Mouse (Mus musculus) c-Kit-negative CD71-positive TER-119-positive erythroid progenitor cells, embryonic 14.5 days (primary cell): ENCODE measurements around the gene Prok1.

Source experiments
- DNase-seq: peaks from one replicate; pipeline ENCODE4 v3.0.0-alpha.2; 2013; ENCODE audit warnings: low read depth, low spot score

Prok1 gene

DNA sequence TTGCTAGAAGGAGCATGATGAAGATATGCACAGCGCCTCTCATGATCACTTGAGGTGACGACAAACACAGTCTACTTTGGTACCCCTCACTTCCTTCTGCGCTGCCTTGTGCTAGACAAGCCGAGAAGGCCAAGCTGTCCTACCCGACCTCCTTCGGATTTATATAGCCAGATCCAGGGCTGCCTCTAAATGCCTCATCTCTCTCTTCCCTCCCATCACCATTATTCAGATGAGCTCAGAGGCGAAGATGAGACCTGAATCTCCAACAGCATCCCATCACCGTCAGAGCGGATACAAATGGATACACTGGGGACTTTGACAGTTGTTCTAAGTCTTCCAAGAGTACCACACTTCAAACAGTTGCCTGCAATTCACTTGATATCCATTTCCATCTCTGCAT, at the start of gene Prok1:
Prok1 (minus strand) TSS at position 101 of the 400 bp plus-strand sequence.
- DNase-seq: no peak

DNA sequence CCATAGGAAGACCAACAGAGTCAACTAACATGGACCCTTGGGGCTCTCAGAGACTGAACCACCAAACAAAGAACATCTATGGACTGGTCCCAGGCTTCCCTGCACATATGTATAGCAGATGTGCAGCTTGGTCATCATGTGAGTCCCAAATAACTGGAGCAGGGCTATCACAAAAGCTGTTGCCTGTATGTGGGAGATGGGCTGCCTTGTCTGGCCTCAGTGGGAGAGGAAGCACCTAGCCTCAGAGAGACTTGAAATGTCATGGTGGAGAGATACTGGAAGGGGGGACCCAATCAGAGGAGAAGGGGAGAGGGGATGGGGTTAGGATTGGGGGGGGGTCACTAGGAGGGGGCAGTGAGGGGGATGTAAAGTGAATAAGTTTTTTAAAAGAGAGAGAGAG, 47.8 kb upstream of the Prok1 start:
- DNase-seq: no peak

DNA sequence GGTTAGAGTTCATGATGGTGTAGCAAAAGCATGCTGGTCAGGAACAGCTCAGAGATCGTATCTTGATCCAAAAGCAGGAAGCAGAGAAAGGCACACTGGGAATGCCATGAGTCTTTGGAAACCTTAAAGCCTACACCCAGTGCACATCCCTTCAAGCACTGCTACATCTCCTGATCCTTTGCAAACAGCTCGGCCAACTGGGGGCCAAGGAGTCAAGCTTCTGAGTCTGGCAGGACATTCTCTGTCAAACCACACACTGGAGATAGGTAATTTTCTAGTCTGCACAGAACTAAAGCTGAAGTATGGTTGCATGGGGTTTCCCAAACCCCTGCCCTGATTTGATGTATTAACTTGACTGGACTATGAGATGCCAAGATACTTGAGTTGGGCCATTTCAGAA, 46.6 kb upstream of the Prok1 start:
- no peak for DNase-seq

DNA sequence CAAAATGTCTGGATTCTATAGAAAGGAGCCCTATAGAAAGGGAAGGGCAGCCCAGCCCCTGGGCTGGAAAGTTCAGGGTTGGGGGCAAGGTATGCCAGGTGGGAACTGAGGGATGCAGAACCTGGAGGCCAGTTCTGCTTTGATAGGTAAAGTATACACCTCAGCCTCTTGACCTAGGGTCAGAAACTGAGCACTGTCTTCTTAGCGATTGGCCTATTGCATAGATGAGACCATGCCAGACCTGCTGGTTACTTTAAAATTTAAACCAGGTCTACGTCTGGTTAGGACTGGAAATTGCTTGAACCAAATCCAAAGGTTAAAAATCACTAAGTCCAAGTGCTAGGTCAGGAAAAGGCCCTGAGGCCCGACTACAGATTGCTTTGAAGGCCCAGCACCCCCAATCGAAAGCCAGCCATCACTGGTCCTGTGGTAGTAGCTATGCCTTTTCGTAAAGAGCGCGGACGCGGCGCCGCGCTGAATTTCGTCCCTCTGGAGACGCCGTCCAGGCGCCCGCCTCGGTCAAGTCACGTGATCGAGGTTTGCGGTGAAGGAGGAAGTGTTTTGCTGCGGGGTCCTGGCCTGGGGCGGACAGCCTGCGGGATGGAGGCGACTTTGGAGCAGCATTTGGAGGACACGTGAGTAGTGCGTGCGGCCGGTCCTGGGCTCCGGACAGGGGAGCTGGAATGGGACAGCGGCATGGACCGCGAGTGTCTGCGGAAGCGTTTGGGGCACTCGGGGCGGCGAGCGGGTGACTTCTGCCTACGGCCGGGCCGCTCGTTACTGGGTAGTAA, 39.2 kb upstream of the Prok1 start, which contains the start of gene Lamtor5:
Lamtor5 (plus strand) TSS at position 380 of the 791 bp plus-strand sequence.
- DNase-seq: peak; percentile 77

DNA sequence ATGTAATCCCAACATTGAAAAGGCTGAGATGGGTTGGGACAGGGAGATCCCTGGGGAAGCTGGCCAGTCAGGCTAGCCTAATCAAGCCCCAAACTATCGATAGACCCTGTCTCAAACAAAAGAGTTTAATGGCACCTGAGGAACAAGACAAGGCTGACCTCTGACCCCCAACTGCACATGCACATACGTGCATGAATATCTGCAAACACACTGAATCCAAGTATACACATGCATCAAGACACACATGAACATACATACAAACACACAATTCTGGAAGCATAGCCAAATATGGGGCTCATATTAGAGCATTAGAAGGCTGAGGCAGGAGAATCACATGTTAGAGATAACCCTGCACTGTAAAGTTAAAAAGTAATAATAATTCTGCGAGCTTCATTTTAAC, 37.1 kb upstream of the Prok1 start:
- no peak for DNase-seq

DNA sequence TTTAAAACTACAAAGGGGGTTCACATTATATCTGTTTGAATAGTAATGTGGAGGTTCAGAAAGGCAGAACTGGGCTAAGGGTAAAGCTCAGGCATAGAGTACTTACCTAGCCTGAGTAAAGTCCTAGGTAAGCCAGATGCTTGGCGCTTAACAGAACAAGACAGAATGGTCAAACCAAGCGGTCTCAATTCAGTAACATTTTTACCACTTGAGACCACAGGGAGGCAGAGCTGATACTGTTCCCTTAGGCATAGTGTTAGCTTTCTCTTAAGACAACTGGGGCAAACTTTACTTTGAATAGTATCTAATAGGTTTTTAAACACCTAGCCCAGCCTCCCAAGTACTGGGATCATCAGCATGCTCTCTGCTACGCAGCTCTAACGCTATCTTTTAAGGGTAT, 36.5 kb upstream of the Prok1 start:
- no peak for DNase-seq

DNA sequence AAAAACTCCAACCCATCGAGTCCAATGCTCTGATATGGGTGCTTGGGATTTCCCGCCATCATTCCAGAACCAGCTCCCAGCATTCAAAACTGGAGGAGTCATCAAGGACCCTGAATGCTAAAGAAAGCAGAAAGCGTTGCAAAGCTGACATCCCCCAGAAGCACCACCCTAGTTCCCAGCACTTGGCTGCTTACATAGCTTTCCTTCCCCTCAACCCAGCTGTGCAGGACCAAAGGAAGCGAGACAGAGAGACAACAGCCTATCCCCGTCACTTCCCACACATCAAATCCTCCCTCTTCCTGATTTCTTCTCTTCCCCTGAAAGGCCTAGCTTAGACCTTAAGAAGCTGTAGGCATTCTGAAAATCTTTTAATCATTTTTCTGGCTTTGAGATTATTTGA, 35.8 kb upstream of the Prok1 start:
- no peak for DNase-seq

DNA sequence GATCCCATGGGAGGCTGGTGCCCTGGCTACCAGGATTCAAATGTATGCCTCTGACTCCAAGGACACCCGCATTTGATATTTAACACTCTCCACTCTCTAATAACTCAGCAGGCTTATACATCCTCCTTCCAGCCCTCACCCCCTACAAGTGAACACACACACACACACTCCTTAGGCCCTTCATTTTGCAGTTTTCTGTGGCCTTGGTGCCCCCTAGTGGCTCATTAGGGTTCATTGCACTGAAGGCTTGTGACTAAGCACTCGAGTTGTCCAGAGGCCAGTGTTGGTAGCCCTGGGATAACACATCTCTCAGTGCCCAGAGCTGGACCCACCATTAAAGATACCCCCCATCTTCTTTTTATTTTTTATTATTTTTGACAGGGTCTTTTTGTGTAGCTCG, 34.3 kb upstream of the Prok1 start:
- peak; percentile 34 for DNase-seq

DNA sequence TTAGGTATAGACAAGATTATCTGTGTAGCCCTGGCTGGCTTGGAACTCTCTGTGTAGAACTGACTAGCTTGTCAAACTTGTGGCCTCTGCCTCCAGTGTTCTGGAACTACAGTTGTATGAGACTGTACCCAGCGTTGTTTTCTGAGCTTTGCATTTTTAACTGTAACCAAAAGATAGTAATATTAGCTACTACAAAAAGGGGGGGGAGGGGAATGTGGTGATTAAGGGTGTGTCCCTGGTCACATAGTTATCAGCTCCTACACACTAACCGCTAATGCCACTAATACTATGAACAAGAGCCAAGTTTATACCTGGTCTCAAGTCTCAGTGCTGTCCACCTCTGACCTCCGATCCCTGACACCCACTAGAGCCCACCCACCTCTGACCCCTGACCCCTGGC, 32.9 kb upstream of the Prok1 start:
- DNase-seq: no peak

DNA sequence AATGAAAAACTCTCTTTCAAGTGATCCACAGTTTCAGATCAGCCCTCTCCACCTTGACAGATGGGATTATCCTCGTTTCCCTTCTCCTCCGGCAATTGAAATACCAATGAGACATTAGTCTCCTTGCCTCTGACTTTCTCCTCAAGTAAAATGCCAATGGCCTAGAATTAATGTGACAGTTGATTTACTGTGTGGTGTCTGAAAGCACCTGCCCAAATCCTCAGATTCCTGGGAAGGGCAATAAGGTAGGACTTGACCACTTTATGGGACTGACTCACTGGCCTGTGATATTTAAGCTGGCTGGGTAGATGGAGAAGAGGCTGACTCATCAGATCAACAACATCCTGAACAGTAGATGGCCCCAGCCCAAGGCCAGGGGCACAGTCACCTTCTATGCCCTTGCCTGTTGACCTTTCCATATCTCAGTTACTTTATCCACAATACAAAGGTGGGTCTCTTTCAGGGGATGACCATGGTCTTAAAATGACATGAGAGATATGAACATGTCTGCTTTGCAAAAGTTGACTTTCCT, 27.4 kb upstream of the Prok1 start:
- DNase-seq: no peak

DNA sequence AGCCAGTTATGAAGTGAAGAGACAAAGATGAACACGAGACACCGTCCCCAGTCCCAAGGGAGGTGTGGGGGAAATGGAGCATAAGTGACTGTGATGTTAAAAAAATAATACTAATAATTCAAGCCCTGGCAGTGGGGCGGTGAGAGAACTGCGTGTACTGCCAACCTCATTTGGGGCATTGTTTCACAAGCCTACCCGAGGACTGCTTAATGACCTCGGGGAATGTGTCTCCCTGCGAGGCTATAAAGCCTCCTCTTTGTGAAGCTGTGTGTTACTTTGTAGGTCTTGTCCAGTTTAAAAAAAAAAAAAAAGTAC, 22.3 kb upstream of the Prok1 start:
- DNase-seq: no peak

DNA sequence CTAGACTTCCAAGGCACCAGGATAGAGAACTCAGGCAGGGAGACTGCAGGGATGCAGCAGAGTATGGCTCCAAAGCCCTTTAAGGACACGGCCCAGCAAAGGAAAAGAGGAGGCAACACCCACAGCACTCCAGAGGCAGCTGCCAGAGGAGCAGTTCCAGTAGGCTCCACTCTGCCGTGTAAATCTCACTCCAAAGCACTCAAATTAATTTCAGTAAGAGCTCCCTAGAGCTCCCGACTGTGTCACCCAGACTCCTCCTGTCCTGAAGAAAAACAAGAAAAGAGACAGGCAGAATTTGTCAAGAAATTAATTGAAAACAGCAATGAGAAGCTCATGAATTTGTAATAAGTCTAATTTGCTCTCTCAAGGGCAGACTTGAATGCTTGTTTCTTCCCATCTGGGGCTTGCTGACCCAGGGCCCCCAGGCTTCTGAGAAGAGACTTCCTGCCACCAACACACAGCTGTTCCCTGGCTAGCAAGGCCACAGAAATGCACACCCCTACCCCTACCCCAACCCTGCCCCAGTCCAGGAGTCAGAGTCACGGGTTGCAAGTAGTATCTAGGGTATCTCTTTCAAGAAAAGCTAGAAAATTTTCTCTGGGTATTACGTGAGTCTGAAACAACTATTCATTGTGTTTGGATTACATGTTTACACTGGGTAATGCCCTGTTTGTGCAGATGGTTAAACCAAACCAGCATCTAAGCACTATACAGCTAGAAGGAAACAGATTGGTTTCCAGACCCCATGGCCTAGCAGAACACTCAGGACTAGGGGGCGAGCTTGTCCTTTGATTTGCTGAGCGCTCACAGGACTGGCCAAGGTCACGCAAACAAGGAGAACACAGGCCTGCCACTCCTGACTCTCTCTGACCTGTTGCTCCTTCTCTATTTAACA, 21.7 kb upstream of the Prok1 start:
- no peak for DNase-seq

DNA sequence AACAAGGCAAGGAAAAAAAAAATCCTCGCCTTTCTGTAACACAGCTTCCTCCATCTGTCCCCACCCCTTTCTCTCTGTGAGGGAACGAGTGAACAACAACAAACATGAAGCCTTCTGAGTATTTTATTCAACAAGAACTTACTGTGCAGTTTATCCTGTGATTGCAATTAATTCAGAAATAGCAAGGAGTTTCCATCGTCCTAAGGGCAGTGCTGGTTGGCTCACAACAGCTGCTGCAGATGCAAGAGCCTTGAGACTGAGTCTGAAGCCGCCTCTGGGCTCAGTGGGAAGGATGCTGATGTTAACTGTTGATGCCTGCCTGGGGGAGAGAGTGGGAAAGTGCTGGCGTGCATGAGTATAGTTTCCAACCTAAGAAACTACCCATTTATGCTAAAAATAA, 18.4 kb upstream of the Prok1 start:
- DNase-seq: no peak

DNA sequence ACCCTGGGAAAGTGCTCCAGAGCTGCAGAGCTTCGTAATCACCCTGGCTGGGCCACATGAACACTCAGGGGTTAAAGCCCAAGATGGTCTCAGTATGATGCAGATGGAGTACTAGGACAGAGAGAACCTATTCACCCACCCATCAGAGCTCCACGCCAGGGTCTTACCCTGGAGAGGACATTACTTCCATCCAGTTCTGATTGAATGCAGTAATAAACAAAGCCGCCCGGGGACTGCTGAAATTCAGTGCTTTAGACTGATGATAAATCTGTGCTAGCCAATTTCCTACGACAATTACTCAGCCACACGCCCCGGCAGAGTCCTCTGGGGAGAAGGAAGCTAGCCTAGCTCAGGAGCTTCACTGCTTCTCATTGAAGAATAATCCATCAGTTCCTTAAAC, 17.2 kb upstream of the Prok1 start:
- DNase-seq: no peak

DNA sequence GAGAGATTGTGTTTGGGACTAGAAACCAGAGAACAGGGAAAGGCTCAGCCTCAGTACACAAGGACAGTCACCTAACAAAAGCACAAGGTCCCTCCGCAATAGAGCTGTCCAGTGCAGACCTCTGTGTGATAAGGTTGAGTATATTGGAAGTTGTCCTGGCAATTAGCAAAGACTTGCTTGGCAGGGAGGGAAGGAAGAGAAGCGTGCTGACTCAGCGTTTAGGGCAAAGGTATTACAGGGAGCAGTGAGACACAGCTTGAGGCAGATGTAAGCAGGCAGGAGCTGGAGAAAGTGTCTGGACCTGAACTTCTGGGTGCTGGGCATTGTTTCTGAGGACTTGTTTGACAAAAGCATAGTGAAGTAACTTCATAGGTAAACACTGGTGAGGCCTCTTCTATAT, 16.5 kb upstream of the Prok1 start:
- no peak for DNase-seq

DNA sequence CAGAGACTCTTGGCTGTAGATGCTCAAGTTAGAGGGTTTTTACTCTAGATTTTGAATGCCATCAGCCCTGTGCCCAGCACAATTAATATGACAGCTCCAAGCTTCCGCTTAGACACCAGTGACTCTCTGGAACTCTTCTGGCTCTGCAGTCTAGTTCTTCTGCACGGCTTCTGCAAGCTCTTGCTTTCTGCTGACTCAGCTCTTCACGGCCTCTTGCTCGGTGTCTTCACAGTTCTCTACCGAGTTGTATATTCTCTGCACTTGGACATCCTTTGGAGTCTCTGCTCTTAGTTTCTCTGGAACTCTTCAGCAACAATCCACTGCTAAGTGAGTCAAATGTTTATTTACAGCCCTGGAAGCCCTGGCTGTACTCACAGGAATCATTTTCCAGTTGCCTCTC, 14.4 kb upstream of the Prok1 start:
- no peak for DNase-seq

DNA sequence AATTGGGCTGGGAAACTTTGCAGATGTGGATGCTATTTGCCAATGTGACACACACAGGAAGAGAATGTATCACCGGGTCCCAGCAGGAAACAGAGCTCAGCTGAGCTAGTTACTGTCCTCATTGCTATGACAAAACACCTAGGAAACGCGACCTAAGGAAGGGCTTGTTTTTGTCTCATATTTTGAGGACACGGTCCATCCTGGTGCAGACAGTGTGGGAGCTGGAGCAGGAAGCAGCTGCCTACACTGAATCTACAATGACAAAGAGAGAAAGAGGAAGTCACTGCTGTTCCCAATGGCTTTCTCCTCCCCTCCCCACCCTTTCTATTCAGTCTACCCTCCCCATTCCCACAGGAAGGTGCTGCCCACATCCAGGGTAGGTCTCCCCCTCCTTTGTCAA, 12.5 kb upstream of the Prok1 start:
- no peak for DNase-seq

DNA sequence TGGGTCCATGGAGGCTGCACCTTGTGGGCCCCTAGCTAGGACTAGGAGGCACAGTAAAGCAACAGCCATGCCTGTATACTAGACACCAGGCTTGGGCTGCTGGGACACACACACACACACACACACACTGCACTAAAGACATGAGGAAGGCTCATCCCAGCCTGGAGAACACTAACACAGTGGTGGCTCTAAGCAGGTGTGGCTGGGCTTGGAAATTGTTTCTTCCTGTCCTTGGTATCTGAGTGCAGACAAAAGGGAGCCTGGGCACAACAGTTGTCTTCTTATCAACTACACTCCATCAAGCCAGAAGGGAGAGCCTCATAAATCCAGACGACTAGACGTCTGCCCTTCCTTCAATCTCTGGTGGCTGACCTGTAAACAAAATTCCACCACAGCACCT, 10.8 kb upstream of the Prok1 start:
- no peak for DNase-seq

DNA sequence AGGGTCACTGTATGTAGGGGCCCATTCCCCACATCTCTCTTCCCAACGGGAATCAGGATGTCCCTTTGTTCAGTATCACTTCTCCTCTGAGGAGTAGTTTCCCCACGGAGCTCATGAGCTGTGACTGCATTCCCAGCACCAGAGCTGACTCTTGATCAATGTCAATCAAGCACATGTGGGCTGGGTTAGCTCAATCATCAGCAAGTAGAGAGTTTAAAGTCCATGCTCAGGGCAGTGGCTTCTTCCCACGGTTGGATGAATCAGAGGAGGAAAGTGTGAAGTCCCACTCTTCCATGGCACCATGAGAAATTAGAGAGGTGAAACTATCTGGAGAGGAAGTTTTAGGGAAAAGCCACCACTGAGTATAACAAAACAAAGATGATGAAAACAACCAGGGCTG, 9.5 kb upstream of the Prok1 start:
- no peak for DNase-seq

DNA sequence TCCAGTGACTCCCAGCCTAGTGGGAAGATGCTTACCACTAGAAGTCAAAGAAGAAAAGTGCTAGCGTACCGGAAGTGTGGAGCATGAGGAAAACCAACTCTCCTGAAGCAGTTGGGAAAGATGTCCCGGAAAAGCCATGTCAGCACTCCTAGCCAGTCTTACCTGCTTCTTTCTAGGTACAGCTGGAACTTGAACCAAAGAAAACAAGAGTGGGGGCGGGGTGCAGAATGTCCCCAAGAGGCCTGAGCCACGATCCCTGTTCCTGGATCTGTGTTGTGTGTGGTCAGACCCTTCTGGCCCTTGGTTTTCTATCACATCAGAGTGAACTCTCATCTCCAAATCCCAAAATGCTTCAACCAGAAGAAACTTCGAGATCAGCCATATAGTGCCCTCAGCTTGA, 7.4 kb upstream of the Prok1 start:
- DNase-seq: no peak

DNA sequence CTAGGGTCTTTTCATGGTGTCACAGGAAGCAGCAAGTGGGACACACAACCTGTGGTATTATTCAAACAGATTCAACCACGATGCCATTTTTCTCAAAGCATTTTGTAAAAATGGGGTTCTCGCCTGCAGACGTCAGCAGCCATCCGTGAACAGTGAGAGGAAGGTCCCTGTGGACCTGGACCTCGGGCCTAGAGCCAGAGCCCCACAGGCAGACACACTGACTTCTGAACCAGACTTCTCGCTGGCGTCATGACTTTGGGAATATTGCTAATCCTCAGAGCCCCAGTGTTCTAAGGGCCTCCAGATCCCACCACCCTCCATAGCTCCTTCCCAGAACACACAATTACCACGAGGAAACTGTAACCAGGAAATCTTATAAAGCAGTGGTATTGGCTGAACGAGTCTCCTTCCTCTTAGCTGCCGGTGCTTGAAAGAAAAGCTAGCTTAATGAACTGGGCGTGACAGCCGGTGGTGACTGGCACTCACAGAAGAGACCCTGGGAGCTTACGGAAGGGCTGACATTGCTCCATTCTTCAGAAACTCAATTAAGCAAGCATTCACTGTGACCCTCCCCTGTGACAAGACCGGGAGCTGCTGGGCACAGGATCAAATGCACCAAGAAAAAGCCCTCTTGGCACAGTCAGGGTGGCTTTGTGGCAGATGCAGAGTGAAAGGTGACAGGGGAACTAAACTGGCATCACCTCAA, 2.0 kb upstream of the Prok1 start:
- no peak for DNase-seq

DNA sequence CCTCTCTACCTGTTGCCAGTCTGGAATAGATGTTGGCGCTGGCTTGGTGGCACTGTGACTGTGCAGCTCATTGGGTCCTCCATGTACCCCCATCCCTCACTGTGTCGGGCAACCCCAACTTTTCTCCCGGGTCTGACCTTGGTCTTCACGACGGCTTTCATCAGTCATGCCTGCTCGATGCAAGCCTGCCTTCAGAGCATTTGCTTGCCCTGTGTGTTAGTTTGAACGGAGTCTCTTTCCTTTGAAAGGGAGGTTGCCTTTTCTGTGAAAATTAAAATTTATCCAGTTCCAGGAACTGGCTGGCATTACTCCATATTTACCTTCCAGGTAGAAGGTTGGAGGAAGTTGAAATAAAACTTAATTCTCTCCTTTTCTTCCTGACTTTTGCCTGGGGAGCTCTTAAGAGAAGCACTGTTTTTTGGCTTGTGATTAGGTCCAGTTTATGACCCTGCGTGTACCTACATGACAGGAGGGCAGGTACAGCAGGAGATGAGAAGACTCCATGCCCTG, 981 bp downstream of the Prok1 start:
- DNase-seq: no peak
